Mouse (Mus musculus) heart, postnatal 0 days (tissue): Measurements from ENCODE around the gene Amot.

ENCODE experiments used
- CTCF ChIP-seq: IDR thresholded peaks from 2 replicates; pipeline ENCODE4 v1.5.1; 2016; ENCODE audit warnings: antibody characterized with exemption, control low read depth, low read depth
- EP300 ChIP-seq: IDR thresholded peaks from 2 replicates; pipeline ENCODE4 v1.6.1; 2016; ENCODE audit warnings: antibody characterized with exemption, low read depth

- TF ChIP-seq EP300 (no peak), CTCF (no peak)
Observed at GRCm38 (mm10) chrX:145545060-145545459, 40.1 kb upstream of the Amot start.
